Mouse (Mus musculus) forebrain, embryonic 12.5 days (tissue): ENCODE results near the gene Ptprh. TPM values are rescaled to one million over a fixed set of nuclear protein-coding genes. Genes with fewer than 3 reads are reported as not detected.
A peak's percentile ranks its signal among the peaks of the same experiment; 100 is the strongest.
"Not testable (repeated sequence)": the region's sequence is repeated elsewhere in the genome, so short reads cannot be mapped to it uniquely, and the experiment has no call there.

Experiments
- ATAC-seq: fragments of 200-750 bp; cut with Nextera tagmentation; 2 replicates; pipeline ENCODE4 v1.8.0; 2017; ENCODE audit warnings: moderate TSS enrichment; ENCODE audit not compliant: low FRiP score
- H3K27ac ChIP-seq: fragments of 300-500 bp; sonication (generic); 2 replicates; pipeline ENCODE4 v1.5.1; 2016; ENCODE audit warnings: mild to moderate bottlenecking
- H3K27me3 ChIP-seq: fragments of 300-500 bp; sonication (generic); 2 replicates; pipeline ENCODE4 v1.6.1; 2016; ENCODE audit warnings: mild to moderate bottlenecking
- H3K36me3 ChIP-seq: fragments of 300-500 bp; sonication (generic); replicated peaks from 2 replicates; pipeline ENCODE4 v1.6.1; 2016; ENCODE audit warnings: mild to moderate bottlenecking
- H3K4me1 ChIP-seq: fragments of 300-500 bp; sonication (generic); 2 replicates; pipeline ENCODE4 v1.6.1; 2016
- H3K4me2 ChIP-seq: fragments of 300-500 bp; sonication (generic); 2 replicates; pipeline ENCODE4 v1.6.1; 2016; ENCODE audit warnings: mild to moderate bottlenecking, moderate library complexity
- H3K4me3 ChIP-seq: fragments of 300-500 bp; sonication (generic); replicated peaks from 2 replicates; pipeline ENCODE4 v1.5.1; 2016; ENCODE audit warnings: mild to moderate bottlenecking
- H3K9ac ChIP-seq: fragments of 300-500 bp; sonication (generic); 2 replicates; pipeline ENCODE4 v1.6.1; 2016; ENCODE audit warnings: mild to moderate bottlenecking
- H3K9me3 ChIP-seq: fragments of 300-500 bp; sonication (generic); 2 replicates; pipeline ENCODE4 v1.6.1; 2016
- WGBS: fragments of 180-500 bp; shearing (Covaris S2); methylation state at CpG from one replicate; pipeline ENCODE4 v1.1.7; 2016; 5-methylcytosine and 5-hydroxymethylcytosine counted together
- polyA plus RNA-seq: library from polyadenylated mRNA; unstranded; fragments of >200 nt; fragmentation: Nextera tagmentation; extraction: Ambion mirVana; gene quantifications from 2 replicates; pipeline ENCODE4 v1.2.1, GENCODE M21; 2016

The Ptprh gene
- polyA plus RNA-seq, 1 experiment from 2014 or later: not detected

GRCm38 (mm10) chr7:4536369-4536768 lies 67.5 kb downstream of the Ptprh start:
- Histone ChIP-seq H3K27ac (no peak overlapping the region), H3K4me1 (peaks cover 11% of the 10 kb centered on the region), H3K9me3 (no peaks in the 10 kb centered on the region), H3K36me3 (no peaks in the 10 kb centered on the region), H3K9ac (no peak overlapping the region), H3K27me3 (peaks cover 6% of the 10 kb centered on the region), H3K4me2 (no peak overlapping the region), H3K4me3 (no peak overlapping the region)
- no peak for ATAC-seq
- WGBS: 83% methylated on average over 4 of the region's 4 CpGs

- Histone ChIP-seq H3K27me3 (peaks cover 15% of the 10 kb centered on the region; the same call in 1 of the 2 replicates), H3K9me3 (no peaks in the 10 kb centered on the region), H3K4me1 (peaks cover 11% of the 10 kb centered on the region), H3K4me3 (peak within 1 kb of the TSS; percentile 39), H3K27ac (no peak within 1 kb of the TSS), H3K9ac (peak within 1 kb of the TSS; percentile 51), H3K4me2 (peak within 1 kb of the TSS; percentile 64), H3K36me3 (no peaks in the 10 kb centered on the region)
- 3% methylated on average over 28 of the region's 28 CpGs for WGBS
- ATAC-seq: peak; percentile 89
Measured at GRCm38 (mm10) chr7:4532005-4532729, 71.7 kb downstream of the Ptprh start, which contains the start of gene Dnaaf3. Gene Dnaaf3, minus strand, starts transcription at chr7:4532453.

- not testable (repeated sequence) for H3K36me3 ChIP-seq, H3K4me2 ChIP-seq, ATAC-seq, H3K9ac ChIP-seq, H3K27ac ChIP-seq, H3K9me3 ChIP-seq, H3K4me3 ChIP-seq
- H3K4me1 ChIP-seq: peaks cover 24% of the 10 kb centered on the region
- 48% methylated on average over 7 of the region's 8 CpGs for WGBS
- peaks cover 18% of the 10 kb centered on the region for H3K27me3 ChIP-seq
Measured at GRCm38 (mm10) chr7:4530166-4530565, 73.7 kb downstream of the Ptprh start.

GRCm38 (mm10) chr7:4527302-4527689 lies 76.5 kb downstream of the Ptprh start:
- Histone ChIP-seq H3K4me2 (peak overlapping the region; percentile 44), H3K27ac (no peak overlapping the region), H3K36me3 (no peaks in the 10 kb centered on the region), H3K9me3 (no peaks in the 10 kb centered on the region), H3K4me3 (no peak overlapping the region; the same call in 1 of the 2 replicates), H3K4me1 (peaks cover 21% of the 10 kb centered on the region), H3K27me3 (peaks cover 18% of the 10 kb centered on the region), H3K9ac (no peak overlapping the region; the same call in 1 of the 2 replicates)
- 46% methylated on average over 18 of the region's 18 CpGs for WGBS
- ATAC-seq: no peak

- no peaks in the 10 kb centered on the region for H3K9me3 ChIP-seq
- WGBS: 25% methylated on average over 40 of the region's 40 CpGs
- H3K4me1 ChIP-seq: peaks cover 14% of the 10 kb centered on the region
- ATAC-seq: peak; percentile 91
- peak overlapping the region; percentile 44 for H3K4me2 ChIP-seq
- H3K27ac ChIP-seq: peak overlapping the region; percentile 19; the same call in 1 of the 2 replicates
- H3K4me3 ChIP-seq: peak overlapping the region; percentile 32
- peaks cover 20% of the 10 kb centered on the region for H3K27me3 ChIP-seq
- 0 out of 2 replicates have a peak overlapping the region, but pooled peaks have one; percentile 22 for H3K9ac ChIP-seq
- H3K36me3 ChIP-seq: no peaks in the 10 kb centered on the region
Measured at GRCm38 (mm10) chr7:4526341-4527301, 77.2 kb downstream of the Ptprh start.

- Histone ChIP-seq H3K4me1 (peaks cover 21% of the 10 kb centered on the region), H3K27me3 (peaks cover 34% of the 10 kb centered on the region)
- H3K27ac ChIP-seq, H3K4me3 ChIP-seq, H3K9ac ChIP-seq, H3K36me3 ChIP-seq, ATAC-seq, H3K9me3 ChIP-seq, H3K4me2 ChIP-seq: not testable (repeated sequence)
- WGBS: 66% methylated on average over 15 of the region's 15 CpGs
Measured at GRCm38 (mm10) chr7:4524212-4524922, 79.5 kb downstream of the Ptprh start, which contains the start of gene Tnni3. Gene Tnni3, minus strand, starts transcription at chr7:4524229.

GRCm38 (mm10) chr7:4523205-4524130 lies 80.4 kb downstream of the Ptprh start:
- H3K9ac ChIP-seq: no peak overlapping the region
- H3K27me3 ChIP-seq: peaks cover 34% of the 10 kb centered on the region
- WGBS: 90% methylated on average over 33 of the region's 33 CpGs
- H3K36me3 ChIP-seq: no peaks in the 10 kb centered on the region
- H3K4me1 ChIP-seq: peaks cover 21% of the 10 kb centered on the region
- H3K4me2 ChIP-seq: no peak overlapping the region
- ATAC-seq: no peak
- H3K27ac ChIP-seq: no peak overlapping the region
- H3K4me3 ChIP-seq: no peak overlapping the region
- H3K9me3 ChIP-seq: no peaks in the 10 kb centered on the region

- 79% methylated on average over 6 of the region's 6 CpGs for whole genome bisulfite sequencing
- ATAC-seq: no peak
- peaks cover 26% of the 10 kb centered on the region for H3K27me3 ChIP-seq
- H3K4me2 ChIP-seq: no peak overlapping the region
- H3K9ac ChIP-seq: no peak overlapping the region
- H3K4me1 ChIP-seq: peaks cover 21% of the 10 kb centered on the region
- no peaks in the 10 kb centered on the region for H3K9me3 ChIP-seq
- H3K4me3 ChIP-seq: no peak overlapping the region
- no peak overlapping the region for H3K27ac ChIP-seq
- no peaks in the 10 kb centered on the region for H3K36me3 ChIP-seq
Measured at GRCm38 (mm10) chr7:4522292-4522691, 81.5 kb downstream of the Ptprh start.

- no peaks in the 10 kb centered on the region for H3K9me3 ChIP-seq
- no peak for ATAC-seq
- peak overlapping the region; percentile 20 for H3K4me3 ChIP-seq
- peaks cover 22% of the 10 kb centered on the region for H3K27me3 ChIP-seq
- peak overlapping the region; percentile 50 for H3K4me2 ChIP-seq
- no peaks in the 10 kb centered on the region for H3K36me3 ChIP-seq
- H3K9ac ChIP-seq: no peak overlapping the region
- peaks cover 20% of the 10 kb centered on the region for H3K4me1 ChIP-seq
- WGBS: 33% methylated on average over 31 of the region's 32 CpGs
- no peak overlapping the region for H3K27ac ChIP-seq
Measured at GRCm38 (mm10) chr7:4521231-4522003, 82.4 kb downstream of the Ptprh start.

- no peak for ATAC-seq
- Histone ChIP-seq H3K9ac (no peak overlapping the region), H3K27ac (no peak overlapping the region), H3K9me3 (no peaks in the 10 kb centered on the region), H3K36me3 (no peaks in the 10 kb centered on the region), H3K27me3 (peaks cover 22% of the 10 kb centered on the region), H3K4me3 (no peak overlapping the region), H3K4me2 (no peak overlapping the region), H3K4me1 (peaks cover 32% of the 10 kb centered on the region)
- 93% methylated on average over 1 of the region's 1 CpGs for WGBS
Measured at GRCm38 (mm10) chr7:4518487-4518886, 85.4 kb downstream of the Ptprh start.
